Mouse (Mus musculus): Measurements from ENCODE around the gene Ptpra.
A peak's percentile ranks its signal among the peaks of the same experiment; 100 is the strongest.

The Ptpra gene

DNA sequence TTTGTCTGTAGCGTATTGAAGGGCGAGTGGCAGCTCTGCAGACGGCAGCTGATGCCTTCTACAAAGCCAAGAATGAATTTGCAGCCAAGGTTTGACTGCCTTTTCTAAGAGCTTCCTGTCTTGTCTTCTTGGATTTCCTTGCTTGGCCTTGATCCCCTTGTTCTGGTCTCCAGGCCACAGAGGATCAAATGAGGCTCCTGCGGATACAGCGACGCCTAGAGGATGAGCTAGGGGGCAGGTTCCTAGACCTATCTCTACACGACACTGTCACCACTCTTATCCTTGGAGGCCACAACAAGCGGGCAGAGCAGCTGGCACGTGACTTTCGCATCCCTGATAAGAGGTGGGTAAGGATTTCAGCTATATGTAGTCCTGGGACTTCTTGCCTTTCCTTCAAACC lies 7.9 kb upstream of the Ptpra start:
- no peak for DNase-seq (ENCODE audit: low read depth)

DNA sequence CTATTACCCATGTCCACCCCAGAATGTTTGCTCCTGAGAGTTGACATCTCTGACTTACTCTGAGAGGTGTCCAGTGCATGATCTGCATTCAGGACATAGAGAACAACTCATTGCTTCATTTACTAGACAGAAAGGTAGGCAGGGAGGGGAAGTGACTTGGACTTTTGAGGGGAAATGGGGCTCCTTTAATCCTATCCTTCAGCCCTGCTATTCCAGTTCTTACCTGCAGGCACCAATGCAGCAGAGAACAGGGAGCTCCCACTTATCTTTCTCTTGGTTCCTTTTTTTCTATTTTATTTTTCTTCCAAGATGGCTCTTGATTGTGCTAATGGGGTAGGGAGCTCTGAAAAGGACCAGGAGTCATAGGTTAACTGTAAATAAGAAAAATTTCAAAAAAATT lies 1.6 kb upstream of the Ptpra start:
- DNase-seq (ENCODE audit: low read depth) = peak; percentile 29

DNA sequence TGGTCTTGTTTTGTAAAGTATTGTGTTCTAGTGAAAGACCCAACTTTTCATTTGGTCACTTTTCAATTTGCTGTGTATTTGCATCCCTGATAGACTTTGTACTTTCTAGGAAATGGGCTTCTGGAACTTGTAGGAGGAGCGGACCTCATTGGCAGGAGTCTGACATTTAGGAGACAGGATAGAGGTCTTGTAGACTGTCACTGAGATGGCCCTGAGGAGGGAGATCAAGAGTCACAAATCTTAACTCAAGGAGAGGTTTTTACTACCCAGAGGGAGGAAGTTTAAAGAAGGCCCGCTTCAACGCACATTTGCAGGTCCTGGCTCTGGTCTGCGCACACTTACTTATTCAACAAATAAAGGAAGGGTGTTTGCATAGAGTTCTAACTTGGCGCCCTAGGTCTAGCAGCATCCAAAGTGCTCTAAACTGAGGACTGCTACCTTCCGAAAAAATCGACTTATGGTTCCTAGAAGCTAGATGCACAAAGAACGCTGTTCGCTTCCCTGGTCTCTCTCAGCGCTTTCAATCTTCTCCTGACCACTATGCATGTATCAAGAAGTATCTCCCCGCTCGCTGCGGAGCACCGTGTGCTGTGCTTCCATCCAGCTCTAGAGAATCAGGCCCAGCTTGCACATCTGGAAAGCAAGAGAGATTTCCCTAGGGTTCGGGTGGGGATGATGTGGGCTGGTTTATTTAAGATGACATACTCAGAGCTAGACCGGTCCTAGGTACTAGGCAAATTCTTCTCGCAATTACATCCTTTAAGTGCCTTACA lies 871 bp upstream of the Ptpra start:
- DNase-seq (ENCODE audit: low read depth) = peak; percentile 59

DNA sequence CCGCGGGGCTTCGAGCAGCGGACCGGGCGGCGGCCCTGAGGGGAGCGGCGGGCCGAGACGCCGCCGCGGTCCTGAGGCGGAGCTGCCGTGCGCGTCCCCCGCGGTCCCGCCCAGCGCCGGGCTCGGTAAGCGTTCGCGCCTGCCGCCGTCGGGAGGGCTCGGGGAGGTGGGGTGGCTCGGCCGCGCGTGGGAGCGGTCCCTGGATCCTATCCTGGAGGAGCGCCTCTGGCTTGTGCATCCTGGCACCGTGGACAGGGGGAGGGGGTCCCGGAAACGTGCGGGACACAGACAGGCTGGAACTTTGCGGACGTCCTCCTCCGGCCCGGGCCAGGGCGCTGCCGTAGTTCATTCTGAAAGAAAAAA lies 337 bp downstream of the Ptpra start:
- peak; percentile 81 for DNase-seq (ENCODE audit: low read depth)

DNA sequence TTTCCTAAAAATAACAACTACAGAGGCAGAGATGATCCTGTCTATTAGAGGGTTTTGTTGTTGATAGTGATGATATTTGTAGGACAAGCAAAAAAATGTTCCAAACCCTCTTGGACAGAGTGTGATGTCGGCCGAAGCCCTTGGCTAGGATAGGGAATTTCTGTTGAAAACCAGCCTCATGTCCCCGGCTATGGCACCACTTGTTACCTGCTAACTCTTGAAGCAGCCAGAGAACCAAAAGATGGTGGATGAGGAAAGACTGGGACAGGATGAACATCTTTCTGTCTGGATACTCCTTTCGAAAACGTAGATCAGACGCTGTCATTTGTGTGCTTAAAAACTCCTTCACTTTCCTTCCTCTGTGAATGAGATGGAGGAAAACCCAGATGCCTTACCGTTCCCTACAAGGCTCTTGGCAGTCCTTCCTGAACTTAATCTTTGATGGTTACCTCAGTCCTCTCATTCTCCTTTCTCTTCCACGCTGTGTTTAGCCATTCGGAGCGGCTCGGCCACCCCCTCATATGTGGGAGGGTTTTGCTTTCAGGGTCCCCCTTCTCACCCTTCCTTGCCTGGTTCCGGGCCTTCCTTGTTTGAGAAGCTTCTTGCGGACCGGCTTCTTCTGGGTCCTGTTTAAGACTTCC lies 1.1 kb downstream of the Ptpra start:
- peak; percentile 18 for DNase-seq (ENCODE audit: low read depth)

DNA sequence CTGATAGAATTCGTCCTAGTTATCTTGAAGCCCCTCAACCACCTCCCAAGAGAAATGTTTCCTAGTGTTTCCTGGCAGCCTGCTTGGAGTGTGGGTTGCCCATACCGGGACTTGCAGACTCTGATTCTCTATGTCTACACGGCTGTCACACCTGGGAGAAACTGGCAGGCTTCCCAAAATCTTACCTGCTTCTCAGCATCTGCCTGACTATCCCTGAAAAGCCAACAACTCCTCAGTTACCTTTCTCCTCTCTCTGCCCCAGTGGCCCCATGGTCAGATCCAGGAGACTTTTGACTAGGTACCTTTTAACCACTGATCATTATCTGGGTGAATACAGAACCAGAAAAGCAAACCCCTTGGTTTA lies 1.6 kb downstream of the Ptpra start:
- no peak for DNase-seq (ENCODE audit: low read depth)

DNA sequence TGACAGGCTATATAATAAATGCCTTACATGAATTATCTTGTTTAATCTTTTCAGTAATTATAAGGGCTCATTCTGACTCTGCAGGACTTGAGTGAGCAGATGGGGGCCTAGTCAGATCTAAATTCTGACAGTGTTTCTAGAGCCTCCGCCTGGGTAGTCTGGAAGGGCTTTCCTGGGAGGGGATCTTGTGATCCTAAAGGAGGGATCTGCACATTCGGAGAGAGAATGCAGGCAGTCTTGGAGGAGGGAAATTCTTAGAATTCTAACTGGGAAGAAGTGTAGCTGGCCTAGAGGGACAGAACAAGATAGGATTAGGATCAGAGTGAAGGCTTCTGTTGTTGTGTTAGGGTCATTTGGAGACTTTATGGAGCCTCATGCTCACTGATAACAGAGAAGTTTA lies 2.2 kb downstream of the Ptpra start:
- no peak for DNase-seq (ENCODE audit: low read depth)

DNA sequence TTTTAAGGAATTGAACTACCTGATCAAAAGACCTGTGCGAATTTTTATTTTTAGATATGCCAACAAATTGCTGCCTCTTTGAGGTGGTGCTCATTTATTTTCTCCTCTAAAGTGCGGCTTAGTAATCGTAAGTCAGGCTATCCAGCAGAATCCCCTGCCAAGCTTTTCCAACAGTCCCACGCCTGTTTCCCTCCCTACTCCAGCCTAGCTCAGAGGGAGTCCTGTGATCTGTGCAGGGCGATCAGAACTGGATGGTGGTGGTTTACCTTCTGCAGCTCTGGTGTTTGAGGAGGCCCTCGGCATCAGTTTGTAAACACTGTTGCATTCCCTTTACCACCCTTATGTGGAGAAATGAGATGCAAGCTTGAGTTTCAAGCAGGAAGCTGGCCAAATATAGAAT lies 3.3 kb downstream of the Ptpra start:
- no peak for DNase-seq (ENCODE audit: low read depth)

DNA sequence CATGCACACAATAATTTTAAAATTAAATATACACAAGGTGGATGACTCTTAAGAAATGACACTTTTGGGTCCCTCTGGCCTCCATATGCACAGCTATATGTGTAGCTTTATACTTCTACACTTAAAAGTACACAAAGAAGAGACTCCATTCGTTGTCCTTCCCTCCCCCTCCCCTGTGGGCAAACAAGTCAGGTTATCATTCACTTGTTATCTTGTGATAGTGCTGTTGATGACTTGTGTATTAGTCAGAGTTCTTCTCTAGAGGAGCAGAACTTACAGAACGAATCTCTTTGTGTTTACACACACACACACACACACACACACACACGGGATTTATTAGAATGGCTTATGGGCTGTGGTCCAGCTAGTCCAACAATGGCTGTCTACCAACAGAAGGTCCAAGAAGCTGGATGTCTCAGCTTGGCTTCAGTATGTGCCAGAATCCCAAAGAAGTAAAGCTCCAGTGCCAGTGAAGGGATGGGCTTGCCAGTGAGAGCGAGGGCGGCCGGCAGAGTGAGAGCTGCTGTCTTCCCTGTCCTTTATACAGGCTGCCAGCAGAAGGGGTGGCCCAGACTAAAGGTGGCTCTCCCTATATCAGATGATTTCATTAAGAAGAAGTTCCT lies 4.8 kb downstream of the Ptpra start:
- no peak for DNase-seq (ENCODE audit: low read depth)

DNA sequence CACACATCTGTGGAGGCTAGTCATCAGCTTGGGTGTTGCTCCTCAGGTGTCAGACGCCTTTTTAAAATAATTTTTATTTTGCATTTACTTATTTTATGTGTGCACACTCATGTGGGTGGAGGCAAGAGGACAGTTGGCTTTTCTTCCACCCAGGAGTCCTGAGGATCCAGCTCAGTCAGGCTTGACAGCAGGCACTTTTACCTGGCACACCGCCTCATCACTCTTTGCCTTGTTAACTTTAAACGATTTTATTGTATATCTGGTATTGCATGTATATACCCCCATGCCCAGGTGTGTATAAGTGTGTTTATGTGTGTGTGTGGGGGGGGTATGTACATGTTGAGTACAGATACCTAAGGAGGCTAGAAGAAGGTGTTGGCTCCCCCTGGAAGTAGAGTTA lies 7.8 kb downstream of the Ptpra start:
- DNase-seq (ENCODE audit: low read depth) = no peak

DNA sequence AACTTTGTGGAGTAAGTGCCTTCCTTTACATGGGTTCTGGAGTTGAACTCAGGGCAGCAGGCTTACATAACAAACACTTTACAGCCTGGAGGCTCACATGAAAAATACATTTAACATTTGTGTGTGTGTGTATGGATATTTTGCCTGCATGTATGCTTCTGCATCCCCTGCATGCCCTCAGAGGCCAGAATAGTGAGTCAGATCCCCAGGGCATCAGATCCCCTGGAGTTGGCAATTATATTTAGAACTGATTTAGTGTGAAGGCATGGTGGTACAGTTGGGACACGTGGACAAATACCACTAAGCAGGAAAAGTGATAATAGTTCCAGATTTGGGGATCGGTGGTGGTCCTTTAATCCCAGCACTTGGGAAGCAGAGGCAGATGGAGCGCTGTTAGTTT lies 9.5 kb downstream of the Ptpra start:
- no peak for DNase-seq (ENCODE audit: low read depth)

DNA sequence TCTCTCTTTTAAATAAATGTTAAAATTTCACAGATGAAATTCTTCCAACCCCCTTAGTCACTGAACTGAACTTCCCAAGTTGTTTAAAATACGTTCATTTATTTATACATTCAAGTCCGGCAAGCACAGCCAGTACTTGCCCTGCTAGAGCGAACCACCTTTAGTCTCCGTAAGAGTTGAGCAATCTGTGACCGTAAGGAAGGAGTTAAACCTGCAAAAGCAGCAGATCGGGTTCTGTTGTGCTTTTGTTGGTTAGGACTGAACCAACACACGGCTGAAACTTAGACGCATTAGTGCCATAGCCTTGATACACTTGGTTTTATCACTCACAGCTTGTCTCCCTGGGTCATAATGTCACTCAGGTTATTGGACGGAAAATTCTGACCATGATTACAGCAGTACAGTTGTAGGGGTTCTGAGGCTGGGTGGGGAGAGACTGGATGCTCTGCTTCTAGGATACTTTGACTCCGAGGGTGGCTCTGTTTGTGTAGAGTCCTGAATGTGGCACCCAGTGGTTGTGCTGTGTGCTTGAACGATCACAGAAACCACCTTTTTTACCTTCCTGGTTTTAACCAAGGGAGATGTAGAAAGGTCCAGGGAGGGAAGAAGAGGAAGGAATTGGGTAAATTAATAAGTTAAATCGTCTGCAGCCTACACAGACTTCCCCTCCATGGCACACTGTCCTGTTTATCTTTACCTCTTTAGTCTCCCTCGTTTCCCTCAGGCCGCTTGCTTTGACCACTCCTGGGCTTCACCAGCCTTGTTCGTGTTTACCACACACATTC lies 11.4 kb downstream of the Ptpra start:
- no peak for DNase-seq (ENCODE audit: low read depth)

DNA sequence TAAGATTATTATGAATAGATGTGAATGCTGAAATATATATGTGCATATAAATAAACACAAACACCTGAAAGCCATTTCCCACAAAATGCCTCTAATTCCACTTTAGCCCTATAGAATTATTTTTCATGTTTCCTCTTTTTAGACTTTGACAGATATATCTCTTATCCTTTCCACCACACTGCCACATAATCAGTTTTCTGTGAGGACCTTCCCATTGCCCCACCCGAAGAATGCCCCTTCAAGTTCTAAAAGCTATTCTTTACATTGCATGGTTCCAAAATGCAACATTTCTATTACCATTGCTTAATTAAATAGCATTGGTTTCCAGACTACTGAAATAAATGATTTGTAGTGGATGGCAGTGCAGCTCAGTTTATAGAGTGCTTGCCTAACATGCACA lies 16.4 kb downstream of the Ptpra start:
- no peak for DNase-seq (ENCODE audit: low read depth)

DNA sequence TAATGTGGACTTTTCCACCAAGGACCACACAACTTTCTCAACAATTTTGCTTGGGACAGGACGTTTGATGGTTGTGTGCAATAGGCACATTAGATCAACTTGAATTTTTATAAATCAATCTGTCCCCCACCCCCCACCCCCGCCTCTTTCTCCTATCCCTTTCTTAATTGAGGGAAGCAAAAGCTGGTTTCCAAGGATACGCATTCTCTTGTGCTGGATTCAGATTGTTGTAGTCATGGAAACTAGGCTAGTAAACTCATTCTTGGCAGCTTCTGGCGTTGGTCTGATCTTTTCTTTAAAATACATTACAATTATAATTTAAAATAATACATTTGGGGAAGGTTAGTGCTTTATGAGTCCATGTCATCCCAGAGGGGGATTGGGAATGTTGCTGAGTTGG lies 19.3 kb downstream of the Ptpra start:
- DNase-seq (ENCODE audit: low read depth) = no peak

DNA sequence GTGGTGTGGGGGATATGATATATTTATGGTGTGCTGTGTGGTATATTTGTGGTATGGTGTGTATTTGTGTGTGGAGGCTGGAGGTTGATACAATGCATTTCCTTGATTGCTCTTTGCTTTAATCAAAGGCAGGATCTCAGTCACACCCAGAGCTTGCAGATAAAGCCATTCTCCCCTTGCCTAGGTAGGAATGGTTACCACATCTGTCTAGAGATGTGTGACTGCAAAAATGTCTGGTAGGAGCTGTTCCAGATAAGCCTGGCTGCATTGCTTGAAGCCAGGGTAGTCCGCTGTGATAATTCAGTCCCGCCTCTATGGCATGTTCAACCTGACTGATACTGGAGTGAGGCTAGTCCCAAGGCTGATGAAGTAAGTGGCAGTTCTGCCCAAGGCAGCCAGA lies 19.9 kb downstream of the Ptpra start:
- no peak for DNase-seq (ENCODE audit: low read depth)

DNA sequence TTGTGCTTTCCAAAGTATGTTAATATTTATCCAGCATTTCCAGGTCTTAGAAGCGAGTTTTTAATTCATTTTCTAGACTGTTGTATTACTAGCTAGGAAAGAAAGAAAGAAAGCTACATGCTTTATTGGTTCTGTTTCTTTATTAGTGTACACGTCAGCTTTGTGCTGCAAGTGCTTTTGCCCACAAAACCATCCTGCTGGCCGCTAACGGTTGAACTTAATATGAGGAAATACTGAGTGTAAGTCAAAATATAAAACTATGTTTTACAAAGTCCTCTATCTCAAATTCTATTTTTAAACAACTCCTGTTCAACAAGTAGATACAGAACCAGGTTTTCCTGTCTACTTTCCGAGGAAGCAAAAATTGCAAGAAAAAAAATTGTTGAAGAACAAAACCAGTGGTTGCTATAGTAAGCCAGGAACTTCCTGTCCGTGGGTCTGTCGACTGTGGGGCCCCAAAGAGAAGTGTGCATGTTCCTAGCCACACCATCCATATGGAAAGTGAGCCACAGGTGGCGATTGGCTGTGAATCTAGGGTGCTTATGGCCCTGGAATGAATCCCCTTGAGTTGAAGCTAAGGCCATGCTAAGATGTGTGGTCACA lies 22.9 kb downstream of the Ptpra start:
- DNase-seq (ENCODE audit: low read depth) = peak; percentile 36

DNA sequence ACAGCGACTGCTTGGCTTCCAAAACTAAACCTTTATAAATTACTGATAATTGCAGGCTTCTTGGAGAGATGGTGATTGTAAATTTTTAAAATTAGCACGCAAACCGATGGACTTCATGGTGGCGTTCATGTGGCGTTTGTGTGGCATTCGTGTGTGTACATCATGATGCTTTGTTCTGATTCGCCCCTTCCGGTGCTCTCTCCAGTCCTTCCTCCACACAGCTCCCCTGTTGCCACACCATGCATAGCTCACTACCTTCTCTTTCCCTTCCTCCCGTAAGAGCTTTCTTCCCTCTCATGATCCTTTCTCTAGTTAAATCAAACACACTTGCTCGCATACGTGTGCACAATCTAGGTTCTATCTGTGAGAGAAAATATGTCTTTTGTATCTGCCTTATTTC lies 25.7 kb downstream of the Ptpra start:
- no peak for DNase-seq (ENCODE audit: low read depth)

DNA sequence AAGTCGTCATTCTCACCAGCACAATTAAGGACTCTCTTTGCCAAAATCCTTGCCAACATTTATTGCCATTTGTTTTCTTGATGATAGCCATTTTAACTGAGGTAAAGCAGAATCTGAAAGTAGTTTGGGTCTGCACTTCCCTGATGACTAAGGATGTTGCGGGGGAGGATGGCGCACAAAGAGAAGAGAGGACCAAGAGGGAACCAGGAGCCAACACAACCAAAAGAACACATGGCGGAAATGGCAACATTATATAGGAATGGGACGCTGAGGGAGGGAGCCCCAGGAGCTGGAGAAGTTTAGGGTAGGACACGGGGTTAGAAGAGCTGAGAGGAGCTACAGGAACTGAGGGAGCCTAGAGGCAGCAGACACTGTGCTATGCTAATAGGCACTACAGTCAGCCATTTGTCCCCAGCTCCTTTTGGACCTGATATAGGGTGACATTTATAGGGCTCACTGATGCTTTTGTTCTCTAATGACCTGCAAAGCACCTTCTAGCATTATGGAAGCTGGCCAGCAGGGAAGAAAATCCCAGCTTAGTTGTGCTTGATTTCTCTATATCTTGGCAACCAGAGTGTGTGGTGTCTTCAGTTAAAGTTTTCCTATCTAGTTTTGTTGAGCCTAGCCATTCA lies 26.7 kb downstream of the Ptpra start:
- no peak for DNase-seq (ENCODE audit: low read depth)

DNA sequence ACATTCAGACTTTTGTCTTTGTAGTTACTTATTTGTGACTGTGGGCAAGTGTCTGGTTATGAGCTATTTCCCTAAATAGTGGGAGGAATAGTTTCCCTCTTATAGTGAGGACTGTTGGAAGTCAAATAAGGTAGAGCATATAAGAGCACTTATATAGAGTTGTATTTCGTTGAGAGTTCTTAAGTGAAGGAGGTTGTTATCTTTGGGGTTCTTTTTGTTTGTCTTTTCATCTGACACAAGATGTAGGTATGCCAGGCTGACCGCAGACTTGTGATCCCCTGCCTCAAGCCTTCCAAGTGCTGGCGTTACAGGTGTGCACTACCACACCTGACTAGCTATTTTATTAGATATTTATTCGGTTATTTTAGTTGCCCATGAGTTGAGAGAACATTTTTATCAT lies 32.1 kb downstream of the Ptpra start:
- DNase-seq (ENCODE audit: low read depth) = no peak

DNA sequence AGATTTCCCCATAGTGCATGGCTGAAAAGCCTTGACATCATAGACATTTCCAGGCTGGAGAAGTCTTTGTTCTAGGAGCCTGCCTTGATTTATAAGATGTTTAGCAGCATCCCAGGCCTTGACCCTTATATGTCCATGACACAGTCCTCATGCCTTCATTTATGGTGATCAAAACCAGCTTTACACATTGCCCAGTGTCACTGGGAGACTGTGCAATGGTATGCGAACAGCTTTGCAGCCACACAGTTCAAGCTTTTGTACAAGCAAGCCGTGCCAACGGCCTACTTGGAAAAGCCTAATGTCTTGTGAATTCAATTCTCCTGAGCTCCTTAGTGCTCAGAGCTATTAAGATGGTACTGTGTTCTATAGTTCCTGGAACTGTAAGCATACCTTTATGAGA lies 32.6 kb downstream of the Ptpra start:
- DNase-seq (ENCODE audit: low read depth) = no peak

DNA sequence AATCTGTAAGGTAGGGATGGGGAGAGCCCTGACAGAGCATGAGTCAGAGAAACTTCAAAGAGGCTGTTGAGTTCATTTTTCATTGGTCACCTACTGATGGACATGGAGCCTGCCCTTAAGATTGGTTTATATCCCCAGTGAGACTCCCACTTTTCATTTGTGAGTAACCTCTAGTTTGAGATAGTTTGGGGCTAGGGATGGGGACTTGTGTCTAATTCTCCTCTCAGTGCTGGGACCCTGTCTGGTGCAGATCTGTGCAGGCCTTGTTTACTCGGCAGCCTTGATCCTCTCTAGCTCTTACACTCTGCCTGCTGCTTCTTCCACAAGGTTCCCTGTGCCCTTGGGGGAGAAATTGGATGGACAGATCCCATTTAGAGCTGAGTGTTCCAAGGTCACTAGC lies 34.1 kb downstream of the Ptpra start:
- no peak for DNase-seq (ENCODE audit: low read depth)

DNA sequence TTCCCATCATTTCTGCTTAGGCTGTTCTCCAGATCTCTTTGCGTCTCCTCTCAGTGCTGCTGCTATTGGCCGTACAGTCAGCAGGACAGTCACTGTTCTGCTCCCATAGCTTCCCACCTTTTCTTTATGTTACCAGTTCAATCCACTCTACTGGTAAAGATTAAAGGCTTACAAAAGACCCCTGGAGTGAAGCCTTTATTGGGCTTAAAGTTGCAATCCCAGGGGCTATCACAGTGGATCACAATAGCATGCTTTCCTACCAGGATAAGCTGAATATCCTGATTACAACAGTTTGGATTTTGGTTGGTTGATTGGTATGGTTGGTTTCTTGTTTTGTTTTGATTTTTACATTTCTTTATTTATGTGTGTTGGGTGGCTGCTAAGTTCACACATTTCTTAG lies 37.9 kb downstream of the Ptpra start:
- DNase-seq (ENCODE audit: low read depth) = no peak

All from induced T-regulatory cell, adult 2 months (primary cell).